Mouse (Mus musculus) cerebellum, postnatal 25 days (tissue): ENCODE measurements around the gene Mien1.
A peak's percentile ranks its signal among the peaks of the same experiment; 100 is the strongest.

ENCODE experiments used
- DNase-seq, 2 experiments: peaks; one replicate each; pipeline ENCODE4 v3.0.0; 2021; ENCODE audit warnings: mixed read lengths in 2 of 2

Gene Mien1

GRCm38 (mm10) chr11:98459071-98459741 is 20.4 kb upstream of the Mien1 start:
- no peak for DNase-seq

GRCm38 (mm10) chr11:98458121-98458990 is 19.6 kb upstream of the Mien1 start:
- no peak for DNase-seq

GRCm38 (mm10) chr11:98457367-98458120 is 18.8 kb upstream of the Mien1 start:
- DNase-seq, result peak; percentile 92 to 95

- DNase-seq, result no peak
Observed at GRCm38 (mm10) chr11:98456945-98457344, 18.2 kb upstream of the Mien1 start.

- no peak for DNase-seq
Observed at GRCm38 (mm10) chr11:98456545-98456944, 17.8 kb upstream of the Mien1 start.

- DNase-seq, result no peak
Observed at GRCm38 (mm10) chr11:98455484-98455883, 16.7 kb upstream of the Mien1 start.

- no peak for DNase-seq
Observed at GRCm38 (mm10) chr11:98449921-98450771, 11.4 kb upstream of the Mien1 start.

- no peak for DNase-seq
Observed at GRCm38 (mm10) chr11:98449419-98449818, 10.6 kb upstream of the Mien1 start.

GRCm38 (mm10) chr11:98448191-98448790 is 9.5 kb upstream of the Mien1 start:
- DNase-seq, result no peak

- no peak for DNase-seq
Observed at GRCm38 (mm10) chr11:98447475-98447834, 8.7 kb upstream of the Mien1 start.

GRCm38 (mm10) chr11:98446562-98447474 is 8.0 kb upstream of the Mien1 start:
- peak; percentile 56 to 69 for DNase-seq

GRCm38 (mm10) chr11:98446213-98446561 is 7.4 kb upstream of the Mien1 start, which contains the start of gene Grb7:
Gene Grb7 (plus strand): TSS chr11:98446394.
- DNase-seq, result no peak

GRCm38 (mm10) chr11:98445679-98446078 is 6.9 kb upstream of the Mien1 start:
- no peak for DNase-seq

GRCm38 (mm10) chr11:98445238-98445637 is 6.4 kb upstream of the Mien1 start:
- no peak for DNase-seq

- no peak for DNase-seq
Observed at GRCm38 (mm10) chr11:98443688-98444087, 4.9 kb upstream of the Mien1 start.

GRCm38 (mm10) chr11:98437441-98437840 is 1.4 kb downstream of the Mien1 start:
- DNase-seq, result no peak

- no peak for DNase-seq
Observed at GRCm38 (mm10) chr11:98435723-98436122, 3.1 kb downstream of the Mien1 start.

- no peak for DNase-seq
Observed at GRCm38 (mm10) chr11:98431743-98432502, 6.9 kb downstream of the Mien1 start.

- DNase-seq, result no peak
Observed at GRCm38 (mm10) chr11:98428436-98428835, 10.4 kb downstream of the Mien1 start.

GRCm38 (mm10) chr11:98426592-98426991 is 12.2 kb downstream of the Mien1 start:
- no peak for DNase-seq
